Mouse (Mus musculus): ENCODE results near the gene Id2.

GRCm38 (mm10) chr12:25074344-25074743 lies 22.6 kb downstream of the Id2 start:
- TF ChIP-seq MAX (IDR thresholded peaks at IDR 0.05; ENCODE audit: low read depth): no peak
- no peak for TF ChIP-seq E2F4 (IDR thresholded peaks at IDR 0.05; ENCODE audit: insufficient read depth)
- no peak for TF ChIP-seq TCF12 (IDR thresholded peaks at IDR 0.05; ENCODE audit: insufficient read depth, poor library complexity, severe bottlenecking)
- no peak for TF ChIP-seq USF1 (IDR thresholded peaks at IDR 0.05; ENCODE audit: low read depth)
- no peak for TF ChIP-seq POLR2A (IDR thresholded peaks at IDR 0.05; ENCODE audit: insufficient read length, low read depth)
- TF ChIP-seq MYOD1 (IDR thresholded peaks at IDR 0.05; ENCODE audit: control insufficient read depth in 1 of 3, insufficient read length in 2 of 3, low read depth in 2 of 3): no peak
- TF ChIP-seq REST (IDR thresholded peaks at IDR 0.05; ENCODE audit: insufficient read depth, insufficient read length): no peak
